Mouse (Mus musculus) kidney, postnatal 4 days (tissue): ENCODE results near the gene Klra1.
"Not testable (repeated sequence)": the region's sequence is repeated elsewhere in the genome, so short reads cannot be mapped to it uniquely, and the experiment has no call there.

Source experiments
- DNase-seq, 2 experiments: peaks; one replicate each; pipeline ENCODE4 v3.0.0; 2021; ENCODE audit warnings: mixed read lengths in 2 of 2

The Klra1 gene

GRCm38 (mm10) chr6:130386750-130387149 is at the start of gene Klra1:
Gene Klra1, minus strand, starts transcription at chr6:130386874.
- DNase-seq, result no peak

- no peak for DNase-seq
Measured at GRCm38 (mm10) chr6:130429511-130429910, 42.8 kb upstream of the Klra1 start.

- no peak for DNase-seq
Measured at GRCm38 (mm10) chr6:130419158-130419557, 32.5 kb upstream of the Klra1 start.

GRCm38 (mm10) chr6:130404882-130405281 is 18.2 kb upstream of the Klra1 start:
- DNase-seq, result no peak

GRCm38 (mm10) chr6:130385803-130386202 is 871 bp downstream of the Klra1 start:
- DNase-seq, result no peak

GRCm38 (mm10) chr6:130382375-130382774 is 4.3 kb downstream of the Klra1 start:
- no peak for DNase-seq

GRCm38 (mm10) chr6:130345381-130345780 is 41.3 kb downstream of the Klra1 start:
- DNase-seq, result not testable (repeated sequence)

GRCm38 (mm10) chr6:130341973-130342372 is 44.7 kb downstream of the Klra1 start:
- not testable (repeated sequence) for DNase-seq

- DNase-seq, result no peak
Measured at GRCm38 (mm10) chr6:130337411-130337810, 49.3 kb downstream of the Klra1 start, which contains the start of gene Klra3. Gene Klra3, minus strand, starts transcription at chr6:130337574.
